Mouse (Mus musculus) ZHBTc4 (cell line): ENCODE measurements around the gene Gm17093.
"Not testable (repeated sequence)": the region's sequence is repeated elsewhere in the genome, so short reads cannot be mapped to it uniquely, and the experiment has no call there.

ENCODE experiments used
- DNase-seq: peaks from one replicate; pipeline ENCODE4 v3.0.0-alpha.2; 2011; ENCODE audit warnings: low read depth, low spot score

Gene Gm17093

GRCm38 (mm10) chr14:44517976-44518375, at the start of gene Gm17093:
Gene Gm17093 (plus strand): TSS chr14:44518276.
- not testable (repeated sequence) for DNase-seq

GRCm38 (mm10) chr14:44492163-44492562, 25.9 kb upstream of the Gm17093 start, which contains the start of gene BC061237:
Gene BC061237 (plus strand): TSS chr14:44492463.
- DNase-seq = not testable (repeated sequence)

- not testable (repeated sequence) for DNase-seq
These were observed 29.9 kb downstream of the Gm17093 start for GRCm38 (mm10) chr14:44547961-44548360.
